Mouse (Mus musculus): ENCODE data around the gene Scin.

The Scin gene

GRCm38 (mm10) chr12:40117045-40117444 is 17.0 kb downstream of the Scin start:
- TF ChIP-seq GATA4 (IDR thresholded peaks at IDR 0.05; ENCODE audit: insufficient replicate concordance, low read length): no peak

- no peak for TF ChIP-seq GATA4 (IDR thresholded peaks at IDR 0.05; ENCODE audit: insufficient replicate concordance, low read length)
Measured at GRCm38 (mm10) chr12:40116214-40116613, 17.8 kb downstream of the Scin start.

GRCm38 (mm10) chr12:40114883-40115282 is 19.1 kb downstream of the Scin start:
- TF ChIP-seq GATA4 (IDR thresholded peaks at IDR 0.05; ENCODE audit: insufficient replicate concordance, low read length): no peak

- no peak for TF ChIP-seq GATA4 (IDR thresholded peaks at IDR 0.05; ENCODE audit: insufficient replicate concordance, low read length)
Measured at GRCm38 (mm10) chr12:40114020-40114419, 20.0 kb downstream of the Scin start.

- no peak for TF ChIP-seq GATA4 (IDR thresholded peaks at IDR 0.05; ENCODE audit: insufficient replicate concordance, low read length)
Measured at GRCm38 (mm10) chr12:40113605-40114004, 20.4 kb downstream of the Scin start.

GRCm38 (mm10) chr12:40109227-40109626 is 24.8 kb downstream of the Scin start:
- no peak for TF ChIP-seq GATA4 (IDR thresholded peaks at IDR 0.05; ENCODE audit: insufficient replicate concordance, low read length)

- TF ChIP-seq GATA4 (IDR thresholded peaks at IDR 0.05; ENCODE audit: insufficient replicate concordance, low read length): no peak
Measured at GRCm38 (mm10) chr12:40108143-40108542, 25.9 kb downstream of the Scin start.

GRCm38 (mm10) chr12:40106874-40107273 is 27.2 kb downstream of the Scin start:
- TF ChIP-seq GATA4 (IDR thresholded peaks at IDR 0.05; ENCODE audit: insufficient replicate concordance, low read length): no peak

GRCm38 (mm10) chr12:40104750-40105149 is 29.3 kb downstream of the Scin start:
- no peak for TF ChIP-seq GATA4 (IDR thresholded peaks at IDR 0.05; ENCODE audit: insufficient replicate concordance, low read length)

- TF ChIP-seq GATA4 (IDR thresholded peaks at IDR 0.05; ENCODE audit: insufficient replicate concordance, low read length): no peak
Measured at GRCm38 (mm10) chr12:40102359-40102758, 31.7 kb downstream of the Scin start.

GRCm38 (mm10) chr12:40099407-40099806 is 34.6 kb downstream of the Scin start:
- TF ChIP-seq GATA4 (IDR thresholded peaks at IDR 0.05; ENCODE audit: insufficient replicate concordance, low read length): no peak

GRCm38 (mm10) chr12:40097449-40097848 is 36.6 kb downstream of the Scin start:
- no peak for TF ChIP-seq GATA4 (IDR thresholded peaks at IDR 0.05; ENCODE audit: insufficient replicate concordance, low read length)

- no peak for TF ChIP-seq GATA4 (IDR thresholded peaks at IDR 0.05; ENCODE audit: insufficient replicate concordance, low read length)
Measured at GRCm38 (mm10) chr12:40097023-40097422, 37.0 kb downstream of the Scin start.

- no peak for TF ChIP-seq GATA4 (IDR thresholded peaks at IDR 0.05; ENCODE audit: insufficient replicate concordance, low read length)
Measured at GRCm38 (mm10) chr12:40096453-40096852, 37.6 kb downstream of the Scin start.

- TF ChIP-seq GATA4 (IDR thresholded peaks at IDR 0.05; ENCODE audit: insufficient replicate concordance, low read length): no peak
Measured at GRCm38 (mm10) chr12:40090017-40090416, 44.0 kb downstream of the Scin start.

- no peak for TF ChIP-seq GATA4 (IDR thresholded peaks at IDR 0.05; ENCODE audit: insufficient replicate concordance, low read length)
Measured at GRCm38 (mm10) chr12:40085731-40086322, 48.2 kb downstream of the Scin start.
